Mouse (Mus musculus) intestine, embryonic 16.5 days (tissue): Measurements from ENCODE around the gene Pakap. TPM values are rescaled to one million over a fixed set of nuclear protein-coding genes. Genes with fewer than 3 reads are reported as not detected.

Experiments
- ATAC-seq: fragments of 200-750 bp; cut with Nextera tagmentation; 2 replicates; pipeline ENCODE4 v1.8.0; 2017; ENCODE audit warnings: moderate TSS enrichment, moderate library complexity
- H3K27ac ChIP-seq: fragments of 300-500 bp; sonication (generic); 2 replicates; pipeline ENCODE4 v1.5.1; 2014; ENCODE audit warnings: mild to moderate bottlenecking, low read length
- H3K27me3 ChIP-seq: fragments of 300-500 bp; sonication (generic); replicated peaks from 2 replicates; pipeline ENCODE4 v1.6.1; 2014; ENCODE audit warnings: low read length, control low read depth, mixed read lengths; ENCODE audit not compliant: control insufficient read depth, insufficient read depth
- H3K36me3 ChIP-seq: fragments of 300-500 bp; sonication (generic); 2 replicates; pipeline ENCODE4 v1.6.1; 2014; ENCODE audit warnings: low read length, control low read depth; ENCODE audit not compliant: control insufficient read depth, insufficient read depth
- H3K4me1 ChIP-seq: fragments of 300-500 bp; sonication (generic); 2 replicates; pipeline ENCODE4 v1.6.1; 2014; ENCODE audit warnings: low read length, control low read depth, mixed read lengths; ENCODE audit not compliant: control insufficient read depth, insufficient read depth
- H3K4me2 ChIP-seq: fragments of 300-500 bp; sonication (generic); 2 replicates; pipeline ENCODE4 v1.6.1; 2014; ENCODE audit warnings: low read depth, low read length, control low read depth
- H3K4me3 ChIP-seq: fragments of 300-500 bp; sonication (generic); 2 replicates; pipeline ENCODE4 v1.5.1; 2014; ENCODE audit warnings: mild to moderate bottlenecking, low read length
- H3K9ac ChIP-seq: fragments of 300-500 bp; sonication (generic); 2 replicates; pipeline ENCODE4 v1.6.1; 2014; ENCODE audit warnings: low read depth, low read length
- H3K9me3 ChIP-seq: fragments of 300-500 bp; sonication (generic); 2 replicates; pipeline ENCODE4 v1.6.1; 2016; ENCODE audit warnings: low read length, control low read depth; ENCODE audit not compliant: control insufficient read depth
- WGBS: fragments of 180-500 bp; shearing (Covaris S2); extraction: QIAGEN DNeasy Blood & Tissue Kit; methylation state at CpG from one replicate; pipeline ENCODE4 v1.1.7; 2014; 5-methylcytosine and 5-hydroxymethylcytosine counted together
- polyA plus RNA-seq: library from polyadenylated mRNA; unstranded; fragments of >200 nt; fragmentation: Nextera tagmentation; extraction: Ambion mirVana; gene quantifications from 2 replicates; pipeline ENCODE4 v1.2.1, GENCODE M21; 2015

Gene Pakap
- polyA plus RNA-seq, 1 experiment from 2014 or later = 22.0 TPM

DNA sequence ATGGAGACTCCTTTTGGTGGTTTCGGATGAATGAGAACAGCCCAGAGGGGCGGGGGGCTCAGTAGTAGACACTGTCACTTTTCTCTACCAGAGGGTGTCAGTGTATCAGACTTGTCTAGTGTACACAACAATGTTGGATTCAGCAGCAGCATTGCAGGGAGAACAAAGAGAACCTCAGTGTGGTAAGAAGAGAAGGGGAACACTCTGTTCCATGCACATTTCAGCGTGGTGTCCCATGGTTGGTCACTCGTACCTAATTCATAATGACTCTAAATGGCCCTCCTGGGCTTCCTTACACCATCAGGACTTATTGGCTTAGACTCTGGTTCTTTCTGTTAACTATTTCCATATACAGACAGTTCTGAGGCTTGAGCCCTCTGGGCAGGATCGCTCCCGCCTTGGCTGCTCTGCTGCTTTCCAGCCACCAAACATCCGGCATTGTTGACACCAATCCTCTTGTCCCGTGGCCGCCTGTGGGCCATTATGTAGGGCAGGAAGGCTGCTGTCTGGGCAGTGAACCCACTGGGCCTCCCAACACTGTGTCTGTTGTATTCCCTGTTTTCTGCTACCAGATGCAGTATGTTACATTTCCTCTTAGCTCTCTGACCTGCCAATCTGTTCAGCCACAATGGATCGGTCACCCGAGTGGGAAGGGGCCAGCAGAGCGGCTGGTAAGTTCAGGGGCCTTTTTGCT, 130.1 kb downstream of the Pakap start:
- 82% methylated on average over 12 of the region's 12 CpGs for WGBS
- Histone ChIP-seq H3K4me3 (no peak overlapping the region), H3K27ac (no peak overlapping the region), H3K9ac (no peak overlapping the region), H3K36me3 (no peaks in the 10 kb centered on the region), H3K27me3 (no peaks in the 10 kb centered on the region), H3K9me3 (no peaks in the 10 kb centered on the region), H3K4me2 (no peak overlapping the region), H3K4me1 (no peaks in the 10 kb centered on the region)
- no peak for ATAC-seq

DNA sequence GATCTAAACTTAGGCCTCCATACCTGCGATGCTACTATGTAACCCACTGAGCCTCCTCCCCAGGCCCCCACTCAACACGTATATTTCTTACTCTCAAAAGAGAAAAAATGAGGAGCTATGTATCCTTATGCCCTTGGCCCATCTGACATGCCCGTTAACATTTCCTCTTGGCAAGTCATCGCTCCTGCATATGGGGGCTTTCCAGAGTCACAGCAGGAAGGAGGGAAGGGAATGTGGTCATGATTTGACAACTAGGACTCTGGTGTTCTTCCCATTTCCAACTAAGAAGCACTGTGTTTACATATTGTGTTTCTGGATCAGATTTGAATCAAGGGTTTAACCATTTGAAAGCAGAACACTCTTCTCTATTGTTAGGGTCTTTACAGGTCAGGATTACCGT, 133.6 kb downstream of the Pakap start:
- ATAC-seq = no peak
- no peak overlapping the region for H3K4me3 ChIP-seq
- H3K9me3 ChIP-seq = no peaks in the 10 kb centered on the region
- H3K9ac ChIP-seq = no peak overlapping the region
- no peaks in the 10 kb centered on the region for H3K4me1 ChIP-seq
- WGBS = 81% methylated on average over 5 of the region's 5 CpGs
- H3K27me3 ChIP-seq = no peaks in the 10 kb centered on the region
- H3K27ac ChIP-seq = no peak overlapping the region
- no peaks in the 10 kb centered on the region for H3K36me3 ChIP-seq
- H3K4me2 ChIP-seq = no peak overlapping the region

DNA sequence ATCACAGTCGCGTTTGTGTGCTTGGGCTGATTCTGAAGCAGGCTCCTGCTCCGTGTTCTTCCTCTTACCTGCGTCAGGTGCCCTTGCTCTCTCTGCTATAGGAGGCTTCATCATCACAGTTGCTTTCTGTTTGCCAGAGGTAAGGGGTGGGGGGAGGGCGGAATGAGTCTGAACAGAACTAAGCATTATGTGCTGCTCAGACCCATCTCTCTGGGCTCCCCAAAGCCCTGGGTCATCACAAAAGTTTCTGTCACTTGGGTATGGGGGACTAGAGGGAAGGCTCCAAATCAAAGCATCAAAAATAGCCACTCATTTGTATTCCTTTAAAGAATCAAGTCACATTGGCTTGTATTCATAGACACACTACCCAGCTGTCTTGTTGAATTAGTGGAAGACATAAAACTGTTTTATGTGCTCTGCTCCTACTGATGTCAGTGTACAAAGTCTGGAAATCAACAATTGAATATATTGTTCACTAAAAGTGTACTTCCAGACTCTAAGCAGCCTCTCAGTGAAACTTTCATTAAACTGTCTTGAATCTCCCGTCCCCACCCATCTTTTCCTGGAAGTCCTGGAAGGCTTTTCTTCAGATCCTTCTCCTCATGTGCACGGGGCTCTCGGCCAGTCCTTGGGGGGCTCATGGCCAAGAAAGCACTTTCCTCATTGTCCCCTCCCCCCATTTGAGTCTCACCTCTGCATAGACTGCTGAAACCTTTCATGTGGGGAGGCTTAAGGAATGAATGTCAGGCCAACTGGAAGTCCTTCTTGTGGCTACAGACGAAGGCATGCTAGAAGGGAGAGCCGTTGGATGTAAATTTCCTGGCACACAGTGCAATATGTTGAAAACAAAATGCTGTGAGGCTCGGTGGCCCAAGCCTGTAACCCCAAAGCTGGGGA, 135.8 kb downstream of the Pakap start:
- no peak overlapping the region for H3K4me2 ChIP-seq
- H3K4me1 ChIP-seq = no peaks in the 10 kb centered on the region
- ATAC-seq = no peak
- no peak overlapping the region for H3K9ac ChIP-seq
- no peaks in the 10 kb centered on the region for H3K27me3 ChIP-seq
- H3K27ac ChIP-seq = no peak overlapping the region
- WGBS = 72% methylated on average over 11 of the region's 11 CpGs
- no peak overlapping the region for H3K4me3 ChIP-seq
- H3K36me3 ChIP-seq = no peaks in the 10 kb centered on the region
- no peaks in the 10 kb centered on the region for H3K9me3 ChIP-seq

DNA sequence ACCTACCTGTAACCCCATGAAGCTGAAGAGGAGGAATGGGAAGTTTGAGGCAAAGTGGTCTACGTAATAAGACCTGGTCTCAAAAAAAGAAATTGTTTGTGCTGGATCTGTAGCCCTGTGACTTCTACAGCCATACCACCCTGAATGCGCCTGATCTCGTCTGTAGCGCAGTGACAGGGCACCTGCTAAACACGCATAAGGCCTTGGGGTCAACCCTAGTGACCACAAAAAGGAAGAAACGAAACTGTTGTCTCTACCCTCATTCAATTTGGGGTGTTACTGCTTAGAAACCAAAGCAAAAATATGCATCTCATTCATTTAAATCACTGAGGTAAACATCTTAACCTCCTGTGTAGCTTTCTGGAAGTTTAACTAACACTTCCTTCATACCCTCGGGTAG, 136.6 kb downstream of the Pakap start:
- no peak overlapping the region for H3K9ac ChIP-seq
- H3K27me3 ChIP-seq = no peaks in the 10 kb centered on the region
- H3K9me3 ChIP-seq = no peaks in the 10 kb centered on the region
- no peaks in the 10 kb centered on the region for H3K4me1 ChIP-seq
- H3K4me3 ChIP-seq = no peak overlapping the region
- no peak for ATAC-seq
- no peak overlapping the region for H3K27ac ChIP-seq
- H3K36me3 ChIP-seq = no peaks in the 10 kb centered on the region
- 92% methylated on average over 7 of the region's 7 CpGs for WGBS
- no peak overlapping the region for H3K4me2 ChIP-seq

DNA sequence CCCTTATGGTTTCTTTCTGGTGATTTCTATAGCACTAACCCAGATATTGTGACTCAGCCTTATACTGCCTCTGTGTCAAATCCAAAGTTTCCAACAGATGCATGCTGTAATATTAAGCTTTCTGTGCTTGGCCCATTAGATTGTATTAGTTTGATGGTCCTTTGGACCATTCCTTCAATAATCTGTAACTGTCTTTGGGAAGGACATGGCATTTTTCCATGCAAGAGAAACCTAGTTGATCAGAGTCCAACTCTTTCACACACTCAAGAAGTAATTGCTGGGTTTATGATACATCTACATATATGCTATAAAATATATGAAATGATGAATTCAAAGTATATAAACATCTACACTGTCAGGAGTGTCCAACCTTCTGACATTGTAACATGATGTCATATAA, 147.9 kb downstream of the Pakap start:
- Histone ChIP-seq H3K4me1 (no peaks in the 10 kb centered on the region; the same call in 1 of the 2 replicates), H3K4me3 (no peak overlapping the region), H3K27ac (no peak overlapping the region), H3K9ac (no peak overlapping the region), H3K9me3 (no peaks in the 10 kb centered on the region), H3K27me3 (no peaks in the 10 kb centered on the region), H3K4me2 (no peak overlapping the region), H3K36me3 (no peaks in the 10 kb centered on the region)
- no peak for ATAC-seq

DNA sequence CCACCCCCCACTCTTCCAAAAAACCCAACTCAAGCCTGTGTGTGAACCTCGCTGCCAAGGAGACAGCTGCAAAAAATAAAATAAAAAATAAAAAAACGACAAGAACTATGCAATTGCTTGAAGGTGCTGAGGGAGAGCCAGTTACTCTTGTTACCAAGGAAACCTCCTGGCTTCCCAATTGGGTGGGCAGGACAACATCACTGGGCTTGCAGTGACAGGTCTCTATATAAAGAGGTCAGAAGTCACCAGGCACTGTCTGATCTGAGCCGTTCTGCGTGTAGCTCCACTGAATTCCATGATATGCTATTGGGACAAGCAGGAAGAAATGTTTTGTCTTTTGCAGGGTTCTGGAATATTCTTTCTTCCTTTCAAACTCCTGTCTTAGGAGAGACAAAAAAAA, 148.8 kb downstream of the Pakap start:
- no peaks in the 10 kb centered on the region; the same call in 1 of the 2 replicates for H3K4me1 ChIP-seq
- no peak for ATAC-seq
- H3K27ac ChIP-seq = no peak overlapping the region
- no peaks in the 10 kb centered on the region for H3K27me3 ChIP-seq
- H3K36me3 ChIP-seq = no peaks in the 10 kb centered on the region
- 36% methylated on average over 4 of the region's 4 CpGs for WGBS
- no peak overlapping the region for H3K4me2 ChIP-seq
- no peaks in the 10 kb centered on the region for H3K9me3 ChIP-seq
- no peak overlapping the region for H3K9ac ChIP-seq
- H3K4me3 ChIP-seq = no peak overlapping the region

DNA sequence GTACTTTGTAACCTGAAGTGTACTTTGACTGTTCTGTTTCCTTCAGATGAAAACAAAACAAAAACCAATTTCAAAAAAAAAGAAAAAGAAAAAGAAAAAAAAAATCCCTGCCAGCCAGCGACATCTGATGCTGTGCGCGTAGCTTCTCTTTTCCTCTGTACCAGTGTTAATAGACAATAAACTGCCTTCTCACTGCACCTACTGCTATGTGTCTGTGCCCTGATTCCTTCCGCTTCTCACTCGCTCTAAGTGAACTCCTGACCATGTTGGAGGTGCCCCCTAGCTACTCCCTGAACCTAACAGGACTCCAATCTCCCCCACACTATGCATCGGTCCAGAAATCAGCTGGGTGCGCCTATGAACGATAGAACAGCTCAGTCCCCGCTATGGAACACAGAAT, 149.4 kb downstream of the Pakap start, which contains the start of gene Akap2:
Gene Akap2 (plus strand): TSS at position 304 of the 400 bp plus-strand sequence.
- H3K4me1 ChIP-seq = no peaks in the 10 kb centered on the region
- H3K9me3 ChIP-seq = no peaks in the 10 kb centered on the region
- H3K4me3 ChIP-seq = no peak within 1 kb of the TSS
- no peak within 1 kb of the TSS for H3K4me2 ChIP-seq
- no peak for ATAC-seq
- no peak within 1 kb of the TSS for H3K9ac ChIP-seq
- no peaks in the 10 kb centered on the region for H3K27me3 ChIP-seq
- WGBS = 72% methylated on average over 9 of the region's 9 CpGs
- no peak within 1 kb of the TSS for H3K27ac ChIP-seq
- no peaks in the 10 kb centered on the region for H3K36me3 ChIP-seq

DNA sequence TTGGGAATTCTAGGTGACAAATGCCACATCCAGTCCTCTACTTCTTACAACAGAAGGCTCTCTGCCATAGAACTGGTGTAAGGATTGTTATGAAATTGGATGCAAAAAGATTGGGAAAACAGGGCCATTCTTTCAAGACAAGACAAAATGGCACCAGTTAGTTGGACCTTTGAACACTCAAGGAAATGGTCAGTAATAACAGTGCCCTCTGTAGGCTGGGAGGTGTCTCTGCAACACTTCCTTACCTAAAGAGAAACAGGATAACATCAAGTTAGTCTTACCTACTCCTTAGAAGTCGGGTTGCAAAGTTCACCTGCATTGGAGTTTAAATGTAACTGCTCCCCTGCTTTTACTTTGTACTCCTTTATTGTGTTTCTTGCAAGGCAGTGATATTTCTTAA, 151.4 kb downstream of the Pakap start:
- Histone ChIP-seq H3K4me2 (no peak overlapping the region), H3K27me3 (no peaks in the 10 kb centered on the region), H3K4me3 (no peak overlapping the region), H3K4me1 (no peaks in the 10 kb centered on the region), H3K9me3 (no peaks in the 10 kb centered on the region), H3K36me3 (no peaks in the 10 kb centered on the region), H3K27ac (no peak overlapping the region), H3K9ac (no peak overlapping the region)
- no peak for ATAC-seq
- 94% methylated on average over 1 of the region's 1 CpGs for WGBS

DNA sequence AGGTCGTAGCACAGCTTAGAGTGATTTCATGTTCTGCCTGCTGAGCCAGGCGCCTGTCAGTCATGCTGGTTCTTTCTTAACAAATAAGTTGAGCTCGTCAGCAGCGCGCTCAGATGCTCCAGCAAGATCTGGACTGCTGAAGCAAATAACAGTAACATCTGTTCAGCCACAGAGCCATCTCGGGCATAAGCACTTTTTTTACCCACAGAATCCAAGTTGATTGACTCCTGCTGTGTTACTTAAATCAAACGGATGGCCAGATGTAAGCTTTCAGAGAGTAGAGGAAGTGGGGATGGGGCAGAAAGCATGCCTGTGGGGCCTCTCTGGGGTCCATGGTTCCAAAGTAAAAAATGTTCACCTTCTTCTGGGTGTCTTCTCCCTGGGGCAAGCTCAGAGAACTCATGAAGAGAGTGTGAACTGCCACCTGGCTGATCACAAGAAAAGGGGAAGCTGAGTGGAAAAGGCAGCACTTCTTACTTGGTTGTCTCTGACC, 152.9 kb downstream of the Pakap start:
- ATAC-seq = no peak
- 34% methylated on average over 7 of the region's 7 CpGs for WGBS
- Histone ChIP-seq H3K27ac (no peak overlapping the region), H3K9ac (no peak overlapping the region), H3K4me3 (no peak overlapping the region), H3K36me3 (no peaks in the 10 kb centered on the region), H3K4me1 (no peaks in the 10 kb centered on the region), H3K4me2 (no peak overlapping the region), H3K9me3 (no peaks in the 10 kb centered on the region), H3K27me3 (no peaks in the 10 kb centered on the region)
